Comparison of ENCODE assay signal across 10 mouse cellular contexts in the genomic region with DNA sequence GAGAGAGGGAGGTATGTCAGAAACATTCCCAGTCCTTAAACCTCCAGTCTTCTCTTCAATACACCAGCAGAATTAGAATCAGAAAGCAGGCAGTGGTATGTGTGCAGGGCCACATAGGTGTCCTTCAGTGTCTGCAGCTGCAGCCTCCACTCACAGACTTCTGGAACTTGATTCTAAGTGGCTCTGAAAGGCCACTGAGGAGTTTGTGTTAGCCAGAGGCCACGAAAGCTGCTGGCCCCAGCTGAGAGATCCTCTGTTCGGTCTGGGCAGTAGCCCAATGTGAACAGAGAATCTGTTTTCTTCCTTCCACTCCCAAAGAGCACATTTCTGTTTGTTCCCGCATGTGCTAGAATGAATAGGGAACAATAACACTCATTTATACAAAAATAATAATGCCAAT.
A peak's percentile ranks its signal among the peaks of the same experiment; 100 is the strongest.
DNase-seq lines count a peak whose midpoint lies in the region; ATAC-seq lines count a peak whose summit lies in the region.
"Had no signal": no experiment of that assay in that cellular context is flagged by ENCODE, and none has a peak within 500 bp of the region (broad histone marks: within the 10 kb centered on the region; RNA-seq: fewer than 3 reads in every experiment).

No protein-coding gene starts in this region.

- no peaks in the 10 kb centered on the region for H3K27me3 ChIP-seq in forebrain, embryonic 14.5 days (replicated peaks; ENCODE audit: control insufficient read depth, insufficient read depth, low read length)
- H3K27me3 ChIP-seq in forebrain, embryonic 12.5 days = no peaks in the 10 kb centered on the region
- H3K27me3 ChIP-seq: lung, embryonic 15.5 days had no signal

- peak; percentile 34 for DNase-seq in forebrain, embryonic 14.5 days (ENCODE audit: low spot score)
- peak; percentile 44 for DNase-seq in cerebellum, adult 11-12 months
- DNase-seq in heart, adult 8-10 months (ENCODE audit: low spot score) = peak; percentile 12
- peak; percentile 38 to 67 for DNase-seq in left cerebral cortex, postnatal 25 days (ENCODE audit: low spot score in 2 of 2)
- no peak for DNase-seq in urinary bladder, postnatal 14 days (ENCODE audit: low spot score)
- no peak for DNase-seq in spleen, postnatal 14 days (ENCODE audit: low spot score in 2 of 2)
- DNase-seq in urinary bladder, postnatal 4 days (ENCODE audit: low spot score in 2 of 2) = no peak

- no peak overlapping the region for H3K4me2 ChIP-seq in forebrain, embryonic 14.5 days (ENCODE audit: low read length)
- no peak overlapping the region for H3K4me2 ChIP-seq in forebrain, embryonic 12.5 days
- H3K4me2 ChIP-seq: lung, embryonic 15.5 days had no signal

- intact Hi-C loops in left cerebral cortex, postnatal 25 days (cut with DNase I) = loop anchor here (5.0 to 10.0 kb wide), 2 partner anchors 171 to 339 kb away; no protein-coding TSS in a partner anchor

- 28% methylated on average over 3 of the region's 3 CpGs for whole genome bisulfite sequencing in forebrain, embryonic 14.5 days
- WGBS in forebrain, embryonic 12.5 days = 57% methylated on average over 3 of the region's 3 CpGs

- H3K4me1 ChIP-seq in forebrain, embryonic 14.5 days (ENCODE audit: control insufficient read depth, insufficient read depth, low read length) = 0 out of 2 replicates have a peak, but pooled peaks cover 2% of the 10 kb centered on the region
- no peaks in the 10 kb centered on the region for H3K4me1 ChIP-seq in forebrain, embryonic 12.5 days
- H3K4me1 ChIP-seq: lung, embryonic 15.5 days had no signal

- H3K9me3 ChIP-seq in forebrain, embryonic 14.5 days (replicated peaks; ENCODE audit: control insufficient read depth, low read length) = no peaks in the 10 kb centered on the region
- H3K9me3 ChIP-seq in forebrain, embryonic 12.5 days = no peaks in the 10 kb centered on the region
- H3K9me3 ChIP-seq: lung, embryonic 15.5 days had no signal

- H3K36me3 ChIP-seq in forebrain, embryonic 14.5 days (ENCODE audit: control insufficient read depth, insufficient read depth, low read length) = no peaks in the 10 kb centered on the region
- no peaks in the 10 kb centered on the region for H3K36me3 ChIP-seq in forebrain, embryonic 12.5 days (replicated peaks)
- H3K36me3 ChIP-seq: lung, embryonic 15.5 days had no signal

- no peak overlapping the region for H3K9ac ChIP-seq in forebrain, embryonic 14.5 days (ENCODE audit: low read length)
- no peak overlapping the region for H3K9ac ChIP-seq in forebrain, embryonic 12.5 days
- H3K9ac ChIP-seq: lung, embryonic 15.5 days had no signal

- no peak overlapping the region for H3K4me3 ChIP-seq in forebrain, embryonic 14.5 days (ENCODE audit: low read depth, low read length)
- no peak overlapping the region for H3K4me3 ChIP-seq in forebrain, embryonic 12.5 days (replicated peaks)
- H3K4me3 ChIP-seq: erythroblast, embryonic 14.5 days; lung, embryonic 15.5 days had no signal

- H3K27ac ChIP-seq in forebrain, embryonic 14.5 days (ENCODE audit: low read depth, low read length) = no peak overlapping the region
- no peak overlapping the region for H3K27ac ChIP-seq in forebrain, embryonic 12.5 days
- H3K27ac ChIP-seq: lung, embryonic 15.5 days had no signal

- peak; percentile 58; the same call in 1 of the 2 replicates for ATAC-seq in forebrain, embryonic 14.5 days
- ATAC-seq in forebrain, embryonic 12.5 days (ENCODE audit: low FRiP score) = no peak

Comparison
In these comparisons a context has a peak if more than half of its experiments do, and no peak if none do; other contexts are left out.
1. DNase-seq: peak in forebrain, embryonic 14.5 days (single experiment), cerebellum, adult 11-12 months (single experiment), heart, adult 8-10 months (single experiment) and left cerebral cortex, postnatal 25 days (2 of 2); none in urinary bladder, postnatal 14 days (single experiment), spleen, postnatal 14 days (0 of 2) and urinary bladder, postnatal 4 days (0 of 2).